Mouse (Mus musculus): Measurements from ENCODE around the gene Pitx1.

DNA sequence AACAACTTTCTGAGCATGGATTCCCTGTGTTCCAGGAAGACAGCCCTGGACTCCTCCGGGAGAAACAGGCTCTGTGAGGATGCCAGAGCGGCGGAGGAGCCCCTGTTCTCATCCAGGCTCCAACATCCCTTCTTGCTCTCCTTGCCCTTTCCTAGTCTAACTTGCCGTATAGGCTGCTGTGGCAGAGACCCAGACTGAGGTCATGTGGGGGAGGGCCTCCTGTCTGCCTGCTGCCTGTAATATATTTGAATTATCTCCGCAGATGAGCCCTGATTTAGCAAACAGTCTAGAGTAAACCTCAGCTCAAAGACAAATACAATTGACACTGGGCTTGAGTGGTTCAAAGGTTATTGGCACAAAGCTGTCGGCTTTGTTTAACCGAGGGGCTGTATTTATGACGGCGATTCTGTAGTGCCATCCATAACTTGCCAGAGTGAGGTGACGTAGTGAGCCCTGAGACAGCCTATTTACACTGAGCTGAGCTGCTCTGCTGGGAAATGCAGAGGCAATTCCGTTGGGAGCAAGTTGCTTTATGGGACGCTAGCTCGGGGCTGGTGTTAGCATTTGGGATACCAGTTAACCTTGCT, 12.7 kb upstream of the Pitx1 start:
- no peak for TF ChIP-seq CTCF (IDR thresholded peaks at IDR 0.05; ENCODE audit: low read depth, low read length)
- no peak for TF ChIP-seq POLR2A (IDR thresholded peaks at IDR 0.05; ENCODE audit: extremely low read depth, insufficient read depth, low read length)
